9 mouse cellular contexts compared by ENCODE assay signal in genomic region chr9:32544731-32545661, GRCm38 (mm10). TPM values are rescaled to one million over a fixed set of nuclear protein-coding genes. Genes with fewer than 3 reads are reported as not detected.
DNase-seq lines count a peak whose midpoint lies in the region; ATAC-seq and TF ChIP-seq lines count a peak whose summit lies in the region.
"Had no signal": no experiment of that assay in that cellular context is flagged by ENCODE, and none has a peak within 500 bp of the region (broad histone marks: within the 10 kb centered on the region; RNA-seq: fewer than 3 reads in every experiment).

No protein-coding gene starts in this region.

- TF ChIP-seq EP300 in heart, postnatal 0 days (IDR thresholded peaks at IDR 0.05; ENCODE audit: low read depth) = no peak

- no peak for TF ChIP-seq POLR2A in lung, adult 2 months (IDR thresholded peaks at IDR 0.05; ENCODE audit: borderline replicate concordance, extremely low read depth, low read depth, low read length)

- TF ChIP-seq CTCF in lung, embryonic 14.5 days (IDR thresholded peaks at IDR 0.05; ENCODE audit: low read depth) = no peak
- TF ChIP-seq CTCF in lung, adult 2 months (IDR thresholded peaks at IDR 0.05; ENCODE audit: insufficient read depth, low read length) = no peak
- TF ChIP-seq CTCF in heart, postnatal 0 days (IDR thresholded peaks at IDR 0.05; ENCODE audit: low read depth) = no peak

- 0 out of 2 replicates have a peak overlapping the region, but pooled peaks have one; percentile 50 for H3K27ac ChIP-seq in lung, embryonic 14.5 days (ENCODE audit: low read depth)
- peak overlapping the region; percentile 93; the same call in 1 of the 2 replicates for H3K27ac ChIP-seq in heart, postnatal 0 days (ENCODE audit: low read depth)
- no peak overlapping the region for H3K27ac ChIP-seq in midbrain, embryonic 14.5 days (replicated peaks; ENCODE audit: low read depth, low read length)

- no peaks in the 10 kb centered on the region for H3K36me3 ChIP-seq in lung, embryonic 14.5 days (ENCODE audit: insufficient read depth)
- H3K36me3 ChIP-seq in heart, postnatal 0 days (replicated peaks; ENCODE audit: control insufficient read depth, insufficient read depth, low read length) = no peaks in the 10 kb centered on the region
- H3K36me3 ChIP-seq in midbrain, embryonic 14.5 days (ENCODE audit: control insufficient read depth, insufficient read depth, low read length) = no peaks in the 10 kb centered on the region

- H3K9me3 ChIP-seq in lung, embryonic 14.5 days (ENCODE audit: low read depth, low read length) = no peaks in the 10 kb centered on the region
- H3K9me3 ChIP-seq in heart, postnatal 0 days (replicated peaks; ENCODE audit: control insufficient read depth, low read length) = no peaks in the 10 kb centered on the region
- H3K9me3 ChIP-seq in midbrain, embryonic 14.5 days (ENCODE audit: control insufficient read depth, low read length) = no peaks in the 10 kb centered on the region

- 0 out of 2 replicates have a peak overlapping the region, but pooled peaks have one; percentile 2 for H3K4me3 ChIP-seq in lung, embryonic 14.5 days (ENCODE audit: low read depth, low read length)
- no peak overlapping the region for H3K4me3 ChIP-seq in lung, adult 2 months (replicated peaks; ENCODE audit: extremely low read depth, low read depth, low read length)
- peak overlapping the region; percentile 12; the same call in 1 of the 2 replicates for H3K4me3 ChIP-seq in heart, postnatal 0 days (ENCODE audit: low read depth, low read length)
- 0 out of 2 replicates have a peak overlapping the region, but pooled peaks have one; percentile 7 for H3K4me3 ChIP-seq in midbrain, embryonic 14.5 days (replicated peaks; ENCODE audit: low read depth, low read length)
- H3K4me3 ChIP-seq: erythroblast, embryonic 14.5 days had no signal

- H3K9ac ChIP-seq in lung, embryonic 14.5 days = no peak overlapping the region; the same call in 1 of the 2 replicates
- H3K9ac ChIP-seq in heart, postnatal 0 days (replicated peaks; ENCODE audit: low read depth, low read length) = no peak overlapping the region
- H3K9ac ChIP-seq in midbrain, embryonic 14.5 days (replicated peaks; ENCODE audit: low read length) = no peak overlapping the region

- peak; percentile 54 for DNase-seq in lung, embryonic 14.5 days
- no peak for DNase-seq in lung, adult 2 months
- DNase-seq in heart, postnatal 0 days (ENCODE audit: low spot score) = no peak
- peak; percentile 74 for DNase-seq in kidney, postnatal 14 days
- peak; percentile 45 for DNase-seq in midbrain, embryonic 14.5 days
- DNase-seq in right cerebral cortex, adult 18-20 months = no peak
- no peak for DNase-seq in urinary bladder, adult 18-20 months (ENCODE audit: low spot score in 2 of 2)
- no peak for DNase-seq in left cerebral cortex, adult 18-20 months (ENCODE audit: low spot score in 2 of 2)

- H3K4me2 ChIP-seq in lung, embryonic 14.5 days = peak overlapping the region; percentile 45
- H3K4me2 ChIP-seq in heart, postnatal 0 days (ENCODE audit: low read depth, low read length) = peak overlapping the region; percentile 41
- H3K4me2 ChIP-seq in midbrain, embryonic 14.5 days (ENCODE audit: low read length) = peak overlapping the region; percentile 20

- peaks cover 48% of the 10 kb centered on the region for H3K27me3 ChIP-seq in lung, embryonic 14.5 days (ENCODE audit: insufficient read depth, low read length)
- H3K27me3 ChIP-seq in heart, postnatal 0 days (ENCODE audit: control insufficient read depth, insufficient read depth, low read length) = peaks cover 56% of the 10 kb centered on the region
- peaks cover 94% of the 10 kb centered on the region for H3K27me3 ChIP-seq in midbrain, embryonic 14.5 days (ENCODE audit: control insufficient read depth, insufficient read depth, low read length)

- WGBS in lung, embryonic 14.5 days = 7% methylated on average over 40 of the region's 40 CpGs
- WGBS in lung, adult 2 months = 34% methylated on average over 40 of the region's 40 CpGs
- WGBS in heart, postnatal 0 days = 8% methylated on average over 40 of the region's 40 CpGs
- WGBS in midbrain, embryonic 14.5 days = 1% methylated on average over 40 of the region's 40 CpGs

- peaks cover 41% of the 10 kb centered on the region for H3K4me1 ChIP-seq in lung, embryonic 14.5 days (ENCODE audit: insufficient read depth)
- H3K4me1 ChIP-seq in lung, adult 2 months (ENCODE audit: control insufficient read depth, insufficient read depth, low read length) = peaks cover 16% of the 10 kb centered on the region
- peaks cover 16% of the 10 kb centered on the region for H3K4me1 ChIP-seq in heart, postnatal 0 days (ENCODE audit: control insufficient read depth, insufficient read depth)
- peaks cover 33% of the 10 kb centered on the region for H3K4me1 ChIP-seq in midbrain, embryonic 14.5 days (ENCODE audit: control insufficient read depth, insufficient read depth, low read length)

- no peak for ATAC-seq in lung, embryonic 14.5 days (ENCODE audit: insufficient read depth)
- ATAC-seq in heart, postnatal 0 days (ENCODE audit: insufficient read depth, low read depth) = no peak
- ATAC-seq in midbrain, embryonic 14.5 days (ENCODE audit: low FRiP score, low TSS enrichment) = no peak

RNA-seq across cellular contexts. Expression of gene Fli1, which starts 2.3 kb away (rescaled TPM):
- 35.7 and 37.8 TPM in 2 replicates for polyA plus RNA-seq in lung, embryonic 14.5 days (2014; fragmentation: Nextera tagmentation; extraction: Ambion mirVana)
- polyA plus RNA-seq in lung, adult 2 months (2012; rRNA removed) = 12.9 and 14.1 TPM in 2 replicates
- 25.9 and 29.5 TPM in 2 replicates for total RNA-seq in heart, postnatal 0 days (2014; rRNA removed; ENCODE audit: low replicate concordance)
- 19.0 and 19.2 TPM in 2 replicates for polyA plus RNA-seq in heart, postnatal 0 days (2015; fragmentation: Nextera tagmentation; extraction: Ambion mirVana)
- 4.0 and 7.9 TPM in 2 replicates for polyA plus RNA-seq in midbrain, embryonic 14.5 days (2014; fragmentation: Nextera tagmentation; extraction: Ambion mirVana)
- 1 to 10 TPM; 5.8 to 6.4 TPM for total RNA-seq in left cerebral cortex, adult 18-20 months (2021)

Comparison
In these comparisons a context has a peak if more than half of its experiments do, and no peak if none do; other contexts are left out.
1. DNase-seq: peak in lung, embryonic 14.5 days (single experiment), kidney, postnatal 14 days (single experiment) and midbrain, embryonic 14.5 days (single experiment); none in lung, adult 2 months (single experiment), heart, postnatal 0 days (single experiment), right cerebral cortex, adult 18-20 months (single experiment), urinary bladder, adult 18-20 months (0 of 2) and left cerebral cortex, adult 18-20 months (0 of 2).
2. Peak in every context shown above with its lines, with median percentiles within 50 percentile points of each other: H3K4me2 ChIP-seq.